Mouse (Mus musculus): Measurements from ENCODE around the gene Pmp22. TPM values are rescaled to one million over a fixed set of nuclear protein-coding genes. Genes with fewer than 3 reads are reported as not detected.

The Pmp22 gene
- polyA plus RNA-seq, 2 experiments, result 155 to 284 TPM

DNA sequence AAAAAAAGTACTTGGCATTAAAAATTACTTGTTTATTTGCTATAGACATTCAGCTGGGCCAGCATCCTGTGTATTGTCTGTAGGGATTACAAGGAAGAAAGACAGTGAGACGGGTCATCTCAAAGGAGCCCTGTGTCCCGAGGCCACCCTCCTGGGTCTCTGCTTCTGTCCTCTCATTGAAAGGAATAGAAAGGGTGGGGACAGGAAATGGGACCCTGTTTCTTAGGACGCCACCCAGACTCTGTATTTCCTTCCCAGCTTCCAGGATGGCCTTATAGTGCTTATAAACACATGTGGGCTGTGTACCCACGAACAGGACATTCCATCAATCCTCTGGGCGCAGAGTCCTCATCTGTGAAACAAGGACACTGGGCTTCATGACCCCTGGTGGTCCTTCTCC is 36.5 kb upstream of the Pmp22 start:
- Histone ChIP-seq H3K27me3 (ENCODE audit: control insufficient read depth, insufficient read depth, low read length) (no peaks in the 10 kb centered on the region), H3K4me3 (replicated peaks; ENCODE audit: low read length) (no peak overlapping the region), H3K27ac (replicated peaks; ENCODE audit: low read depth, low read length) (no peak overlapping the region), H3K9me3 (ENCODE audit: control insufficient read depth, low read length) (no peaks in the 10 kb centered on the region), H3K4me1 (ENCODE audit: control insufficient read depth, insufficient read depth, low read length) (0 out of 2 replicates have a peak, but pooled peaks cover 7% of the 10 kb centered on the region), H3K36me3 (ENCODE audit: control insufficient read depth, insufficient read depth, low read length) (no peaks in the 10 kb centered on the region), H3K4me2 (replicated peaks; ENCODE audit: low read depth, low read length, severe bottlenecking) (no peak overlapping the region), H3K9ac (ENCODE audit: low read depth, low read length, severe bottlenecking) (no peak overlapping the region)
- TF ChIP-seq POLR2A (IDR thresholded peaks at IDR 0.05; ENCODE audit: borderline replicate concordance, extremely low read depth, insufficient read depth, insufficient read length), result no peak
- 70% methylated on average over 5 of the region's 5 CpGs for WGBS
- ATAC-seq (ENCODE audit: low FRiP score, low read depth) (no peak), DNase-seq (ENCODE audit: low spot score) (no peak)

DNA sequence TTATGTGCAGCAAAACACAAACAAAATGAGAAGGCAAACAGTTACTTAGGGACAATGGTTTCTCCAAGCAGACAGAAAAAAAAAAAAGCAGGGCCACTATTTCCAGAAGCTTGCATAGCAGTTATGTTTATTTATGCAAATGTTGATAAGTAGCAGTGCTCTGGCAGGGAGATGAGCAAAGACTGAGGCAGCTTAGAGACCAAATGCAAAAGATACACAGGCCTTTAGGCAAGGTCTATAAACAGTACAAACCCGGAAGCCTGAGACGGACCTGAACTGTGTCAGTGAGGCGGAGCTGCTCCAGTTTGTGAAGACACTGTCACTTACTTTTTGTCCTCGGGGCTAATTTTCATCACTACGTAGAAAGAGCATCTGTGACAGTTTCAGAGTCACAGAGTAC is 35.2 kb upstream of the Pmp22 start:
- TF ChIP-seq POLR2A (IDR thresholded peaks at IDR 0.05; ENCODE audit: borderline replicate concordance, extremely low read depth, insufficient read depth, insufficient read length), result no peak
- WGBS, result 77% methylated on average over 5 of the region's 5 CpGs
- DNase-seq (ENCODE audit: low spot score) (no peak), ATAC-seq (ENCODE audit: low FRiP score, low read depth) (no peak)
- H3K4me1 ChIP-seq (ENCODE audit: control insufficient read depth, insufficient read depth, low read length), result 0 out of 2 replicates have a peak, but pooled peaks cover 7% of the 10 kb centered on the region
- H3K36me3 ChIP-seq (ENCODE audit: control insufficient read depth, insufficient read depth, low read length), result no peaks in the 10 kb centered on the region
- H3K9ac ChIP-seq (ENCODE audit: low read depth, low read length, severe bottlenecking), result no peak overlapping the region
- no peaks in the 10 kb centered on the region for H3K27me3 ChIP-seq (ENCODE audit: control insufficient read depth, insufficient read depth, low read length)
- H3K4me3 ChIP-seq (replicated peaks; ENCODE audit: low read length), result no peak overlapping the region
- no peaks in the 10 kb centered on the region for H3K9me3 ChIP-seq (ENCODE audit: control insufficient read depth, low read length)
- no peak overlapping the region for H3K27ac ChIP-seq (replicated peaks; ENCODE audit: low read depth, low read length)
- no peak overlapping the region for H3K4me2 ChIP-seq (replicated peaks; ENCODE audit: low read depth, low read length, severe bottlenecking)

DNA sequence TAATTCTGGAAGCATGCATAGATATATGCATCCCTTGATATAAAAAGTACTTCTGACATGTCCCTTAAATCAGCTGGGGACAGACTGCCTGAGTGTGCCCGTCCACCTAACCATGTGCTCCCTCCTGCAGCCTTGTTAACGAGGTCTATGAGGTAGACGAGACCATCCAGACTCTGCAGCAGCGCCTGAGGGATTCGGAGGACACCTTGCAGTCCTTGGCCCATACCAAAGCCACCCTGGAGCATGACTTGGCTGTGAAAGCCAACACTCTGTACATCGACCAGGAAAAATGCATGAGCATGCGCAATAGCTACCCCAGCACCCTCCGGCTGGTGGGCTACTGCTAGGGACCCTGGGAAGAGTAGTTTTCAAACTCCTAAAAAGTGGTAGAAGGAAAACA is 34.3 kb upstream of the Pmp22 start:
- Histone ChIP-seq H3K36me3 (ENCODE audit: control insufficient read depth, insufficient read depth, low read length) (no peaks in the 10 kb centered on the region), H3K27me3 (ENCODE audit: control insufficient read depth, insufficient read depth, low read length) (no peaks in the 10 kb centered on the region), H3K27ac (replicated peaks; ENCODE audit: low read depth, low read length) (no peak overlapping the region), H3K4me3 (replicated peaks; ENCODE audit: low read length) (no peak overlapping the region), H3K9me3 (ENCODE audit: control insufficient read depth, low read length) (no peaks in the 10 kb centered on the region), H3K4me2 (replicated peaks; ENCODE audit: low read depth, low read length, severe bottlenecking) (no peak overlapping the region), H3K4me1 (ENCODE audit: control insufficient read depth, insufficient read depth, low read length) (0 out of 2 replicates have a peak, but pooled peaks cover 2% of the 10 kb centered on the region), H3K9ac (ENCODE audit: low read depth, low read length, severe bottlenecking) (no peak overlapping the region)
- WGBS, result 67% methylated on average over 8 of the region's 8 CpGs
- TF ChIP-seq POLR2A (IDR thresholded peaks at IDR 0.05; ENCODE audit: borderline replicate concordance, extremely low read depth, insufficient read depth, insufficient read length), result no peak
- DNase-seq (ENCODE audit: low spot score), result no peak
- ATAC-seq (ENCODE audit: low FRiP score, low read depth), result no peak

DNA sequence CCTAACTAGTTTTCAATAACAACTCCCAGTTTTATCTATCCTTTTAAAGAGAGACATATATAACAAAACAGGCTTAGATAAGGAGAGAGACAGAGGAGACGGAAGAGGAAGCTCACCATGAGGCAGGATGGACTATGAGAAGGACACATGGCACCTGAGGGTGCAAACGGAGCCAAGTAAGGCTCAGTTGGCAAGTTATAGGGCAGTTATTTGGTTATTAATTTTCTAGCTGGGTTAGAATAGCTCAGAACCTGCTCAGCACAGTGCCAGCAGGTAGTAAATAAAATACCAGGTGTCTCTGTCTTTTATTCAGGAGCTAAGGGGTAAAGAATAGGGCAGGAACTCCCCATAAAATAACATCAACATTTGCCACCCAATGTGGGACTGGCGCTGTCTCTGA is 30.8 kb upstream of the Pmp22 start:
- no peaks in the 10 kb centered on the region for H3K27me3 ChIP-seq (ENCODE audit: control insufficient read depth, insufficient read depth, low read length)
- no peaks in the 10 kb centered on the region for H3K4me1 ChIP-seq (ENCODE audit: control insufficient read depth, insufficient read depth, low read length)
- no peak overlapping the region for H3K4me2 ChIP-seq (replicated peaks; ENCODE audit: low read depth, low read length, severe bottlenecking)
- H3K36me3 ChIP-seq (ENCODE audit: control insufficient read depth, insufficient read depth, low read length), result no peaks in the 10 kb centered on the region
- DNase-seq (ENCODE audit: low spot score) (no peak), ATAC-seq (ENCODE audit: low FRiP score, low read depth) (no peak)
- no peak for TF ChIP-seq POLR2A (IDR thresholded peaks at IDR 0.05; ENCODE audit: borderline replicate concordance, extremely low read depth, insufficient read depth, insufficient read length)
- H3K9ac ChIP-seq (ENCODE audit: low read depth, low read length, severe bottlenecking), result no peak overlapping the region
- H3K27ac ChIP-seq (replicated peaks; ENCODE audit: low read depth, low read length), result no peak overlapping the region
- no peak overlapping the region for H3K4me3 ChIP-seq (replicated peaks; ENCODE audit: low read length)
- 52% methylated on average over 3 of the region's 3 CpGs for WGBS
- no peaks in the 10 kb centered on the region for H3K9me3 ChIP-seq (ENCODE audit: control insufficient read depth, low read length)

DNA sequence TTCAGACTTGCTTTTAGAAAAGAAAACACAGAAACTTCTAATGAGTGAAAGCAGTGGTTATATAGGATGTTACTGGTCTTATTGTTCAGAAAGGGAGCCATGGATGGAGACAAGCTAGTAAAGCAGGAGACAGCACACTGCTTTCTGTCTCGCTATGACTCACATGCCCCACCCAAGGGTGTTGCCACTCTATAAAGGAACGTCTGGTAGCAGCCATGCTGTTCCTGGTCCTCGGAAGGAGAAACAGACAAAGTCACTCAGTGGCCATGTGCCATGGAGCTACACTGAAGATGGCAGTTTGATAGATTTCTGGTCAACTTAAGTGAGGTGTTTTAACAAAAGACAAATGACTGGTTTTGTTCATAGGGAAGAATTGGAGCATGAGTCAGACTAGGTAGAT is 29.4 kb upstream of the Pmp22 start:
- no peaks in the 10 kb centered on the region for H3K27me3 ChIP-seq (ENCODE audit: control insufficient read depth, insufficient read depth, low read length)
- no peak overlapping the region for H3K4me2 ChIP-seq (replicated peaks; ENCODE audit: low read depth, low read length, severe bottlenecking)
- 73% methylated on average over 3 of the region's 3 CpGs for WGBS
- no peak overlapping the region for H3K27ac ChIP-seq (replicated peaks; ENCODE audit: low read depth, low read length)
- no peaks in the 10 kb centered on the region for H3K4me1 ChIP-seq (ENCODE audit: control insufficient read depth, insufficient read depth, low read length)
- no peak for ATAC-seq (ENCODE audit: low FRiP score, low read depth)
- no peaks in the 10 kb centered on the region for H3K9me3 ChIP-seq (ENCODE audit: control insufficient read depth, low read length)
- H3K9ac ChIP-seq (ENCODE audit: low read depth, low read length, severe bottlenecking), result no peak overlapping the region
- H3K36me3 ChIP-seq (ENCODE audit: control insufficient read depth, insufficient read depth, low read length), result no peaks in the 10 kb centered on the region
- DNase-seq (ENCODE audit: low spot score), result no peak
- H3K4me3 ChIP-seq (replicated peaks; ENCODE audit: low read length), result no peak overlapping the region
- TF ChIP-seq POLR2A (IDR thresholded peaks at IDR 0.05; ENCODE audit: borderline replicate concordance, extremely low read depth, insufficient read depth, insufficient read length), result no peak

DNA sequence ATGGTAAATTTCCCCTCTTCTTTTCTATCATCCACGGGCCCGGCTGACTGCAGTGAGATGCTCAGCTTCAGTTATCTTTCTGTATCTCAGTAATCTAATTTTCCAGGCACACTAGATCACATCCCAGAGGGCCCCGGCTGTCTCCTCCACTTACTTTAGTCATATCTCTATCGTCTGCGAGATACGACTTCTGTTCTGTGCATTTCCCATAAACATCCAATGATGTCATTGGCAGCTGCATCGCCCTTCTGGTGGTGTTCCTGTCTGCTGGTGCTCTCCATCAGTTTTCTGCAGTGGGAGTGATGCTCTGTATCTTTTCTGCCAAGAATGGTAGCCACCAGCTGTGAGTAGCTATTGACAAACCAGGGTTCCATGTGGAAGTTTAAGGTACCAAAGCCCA is 25.5 kb upstream of the Pmp22 start:
- DNase-seq (ENCODE audit: low spot score) (no peak), ATAC-seq (ENCODE audit: low FRiP score, low read depth) (no peak)
- Histone ChIP-seq H3K9ac (ENCODE audit: low read depth, low read length, severe bottlenecking) (no peak overlapping the region), H3K4me2 (replicated peaks; ENCODE audit: low read depth, low read length, severe bottlenecking) (no peak overlapping the region), H3K27me3 (ENCODE audit: control insufficient read depth, insufficient read depth, low read length) (no peaks in the 10 kb centered on the region), H3K36me3 (ENCODE audit: control insufficient read depth, insufficient read depth, low read length) (no peaks in the 10 kb centered on the region), H3K27ac (replicated peaks; ENCODE audit: low read depth, low read length) (no peak overlapping the region), H3K9me3 (ENCODE audit: control insufficient read depth, low read length) (no peaks in the 10 kb centered on the region), H3K4me1 (ENCODE audit: control insufficient read depth, insufficient read depth, low read length) (no peaks in the 10 kb centered on the region), H3K4me3 (replicated peaks; ENCODE audit: low read length) (no peak overlapping the region)
- TF ChIP-seq POLR2A (IDR thresholded peaks at IDR 0.05; ENCODE audit: borderline replicate concordance, extremely low read depth, insufficient read depth, insufficient read length), result no peak
- WGBS, result 89% methylated on average over 7 of the region's 7 CpGs
